Mouse (Mus musculus) left cerebral cortex, postnatal 25 days (tissue): Measurements from ENCODE around the gene Serpina3m. TPM values are rescaled to one million over a fixed set of nuclear protein-coding genes. Genes with fewer than 3 reads are reported as not detected.
"Not testable (repeated sequence)": the region's sequence is repeated elsewhere in the genome, so short reads cannot be mapped to it uniquely, and the experiment has no call there.

Experiments used
- DNase-seq, 2 experiments: peaks; one replicate each; pipeline ENCODE4 v3.0.0; 2022; ENCODE audit warnings: low spot score in 2 of 2, mixed read lengths in 1 of 2
- intact Hi-C: fragments of 180-260 bp; cut with DNase I; formaldehyde crosslinking; loops from one replicate; pipeline ENCODE4 v1.15.1; 2025
- total RNA-seq, 2 experiments: library from RNA; stranded (reverse); gene quantifications; 2 replicates each; pipeline ENCODE4 v1.2.3; 2021

Gene Serpina3m
- total RNA-seq: under 1 TPM in 1 of 2 experiments, not detected in 1; 0.25 TPM

- DNase-seq, intact Hi-C loops: not testable (repeated sequence)
Measured at GRCm38 (mm10) chr12:104338226-104338625, at the start of gene Serpina3m, which contains the start of gene Serpina3k. TSS of gene Serpina3m (plus strand) at chr12:104338486. TSS of gene Serpina3k (plus strand) at chr12:104338486.

GRCm38 (mm10) chr12:104289872-104290271 is 48.4 kb upstream of the Serpina3m start:
- intact Hi-C loops: no loop called here
- no peak for DNase-seq

GRCm38 (mm10) chr12:104293963-104294362 is 44.3 kb upstream of the Serpina3m start:
- intact Hi-C loops: no loop called here
- DNase-seq: peak in 1 of 2 experiments; percentile 60

DNA sequence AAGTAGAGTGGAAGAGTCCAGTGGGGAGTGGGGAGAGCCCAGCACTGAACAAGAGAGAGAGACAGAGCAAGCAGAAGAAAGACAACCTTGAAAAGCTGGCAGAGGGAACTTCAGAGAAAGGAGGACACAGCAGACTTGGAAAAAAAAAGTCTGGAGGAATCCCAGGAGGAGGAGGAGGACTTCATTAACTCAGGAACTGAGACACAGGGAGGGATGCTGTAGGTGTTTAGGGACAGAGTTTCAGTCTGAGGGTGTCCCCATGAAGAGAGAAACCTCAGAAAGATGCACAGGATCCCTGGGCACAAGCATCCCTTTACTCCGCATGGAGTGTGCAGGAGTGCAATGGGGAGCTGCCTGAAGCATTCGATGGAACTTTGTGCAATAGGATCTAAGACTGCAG is 40.2 kb upstream of the Serpina3m start:
- DNase-seq: peak in 1 of 2 experiments; percentile 76
- intact Hi-C loops: no loop called here

GRCm38 (mm10) chr12:104305991-104306390 is 32.3 kb upstream of the Serpina3m start:
- intact Hi-C loops: no loop called here
- DNase-seq: no peak

DNA sequence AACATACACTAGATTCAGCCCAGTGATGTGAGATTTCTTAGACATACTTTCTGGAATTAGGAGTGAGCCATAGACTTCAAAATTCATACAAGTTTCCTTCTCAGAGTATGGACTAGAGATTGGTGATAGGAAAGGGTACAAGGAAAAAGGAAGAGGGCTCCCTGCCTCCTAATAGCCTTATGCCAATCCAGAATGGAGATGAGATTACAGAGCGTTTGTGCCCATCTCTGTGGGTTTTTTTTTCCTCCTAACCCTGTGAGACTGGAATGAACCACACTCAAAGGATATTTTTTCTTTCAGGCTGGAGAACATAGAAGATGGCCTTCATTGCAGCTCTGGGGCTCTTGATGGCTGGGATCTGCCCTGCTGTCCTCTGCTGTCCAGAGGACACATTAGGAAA is 24.0 kb upstream of the Serpina3m start, which contains the start of gene Serpina3j:
Gene Serpina3j, plus strand, starts transcription at position 301 of the 400 bp plus-strand sequence.
- no peak for DNase-seq
- intact Hi-C loops: no loop called here

- intact Hi-C loops: no loop called here
- DNase-seq: no peak
Measured at GRCm38 (mm10) chr12:104322454-104322853, 15.8 kb upstream of the Serpina3m start.

DNA sequence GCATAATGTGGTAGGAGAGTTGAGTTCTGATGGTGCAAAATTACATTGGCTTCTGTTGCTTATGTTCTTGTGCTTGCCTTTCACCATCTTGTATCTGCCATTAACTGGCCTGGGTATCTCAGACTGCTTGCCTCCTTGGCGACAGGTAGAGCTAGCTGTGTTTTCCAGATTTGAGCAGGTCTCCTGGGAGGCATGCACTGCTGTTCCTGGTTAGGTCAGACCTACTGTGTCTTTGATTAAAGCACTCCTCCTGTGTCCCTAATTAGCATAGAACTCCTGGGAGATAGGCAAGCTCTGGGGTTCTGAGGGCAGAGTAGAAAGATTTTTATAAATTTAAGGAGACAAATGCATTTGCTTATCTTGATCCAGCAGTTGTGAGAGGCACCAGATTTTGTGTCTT is 6.6 kb upstream of the Serpina3m start:
- no peak for DNase-seq
- intact Hi-C loops: no loop called here

DNA sequence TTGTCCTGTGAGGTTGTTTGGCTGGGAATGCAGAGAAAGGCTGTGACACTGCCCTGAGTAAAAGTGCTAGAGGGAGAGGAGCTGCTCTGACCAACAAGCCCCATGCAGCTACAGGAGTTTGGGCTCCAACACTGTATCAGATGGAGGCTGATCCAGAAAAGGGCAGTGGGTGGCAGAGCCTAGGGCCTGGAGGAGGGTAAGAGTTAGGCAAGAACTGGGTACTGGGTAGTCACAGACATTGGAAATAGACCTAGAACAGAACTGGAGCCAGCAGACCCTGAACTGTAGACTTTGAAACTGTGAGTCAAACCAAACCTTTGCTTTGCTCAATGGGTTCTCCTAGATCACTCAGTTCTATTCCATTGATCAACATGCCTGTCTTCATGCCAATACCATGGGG is 1.4 kb upstream of the Serpina3m start:
- intact Hi-C loops, DNase-seq: not testable (repeated sequence)

GRCm38 (mm10) chr12:104338705-104339104 is 419 bp downstream of the Serpina3m start:
- DNase-seq: no peak
- intact Hi-C loops: no loop called here

DNA sequence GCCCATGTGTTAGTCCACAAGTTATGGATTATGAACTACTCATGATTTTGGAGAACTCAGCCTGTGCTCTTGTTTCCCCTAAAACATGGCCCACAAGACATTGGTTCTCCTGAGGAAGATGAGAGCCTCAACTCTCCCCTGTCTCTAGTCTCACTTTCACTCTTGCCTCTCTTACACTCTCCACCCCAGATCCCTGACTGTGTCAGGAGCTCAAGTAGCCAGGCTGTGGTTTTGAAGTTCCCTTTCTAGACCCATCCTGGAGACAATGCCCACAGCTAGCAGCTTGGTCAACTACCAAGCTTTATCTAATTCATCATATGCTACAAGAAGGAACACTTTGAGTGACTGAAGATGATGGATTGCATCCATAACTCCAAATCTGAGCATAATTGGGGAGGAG is 4.2 kb downstream of the Serpina3m start:
- DNase-seq, intact Hi-C loops: not testable (repeated sequence)

- no peak for DNase-seq
- intact Hi-C loops: no loop called here
Measured at GRCm38 (mm10) chr12:104345181-104345580, 6.9 kb downstream of the Serpina3m start.

- no peak for DNase-seq
- intact Hi-C loops: no loop called here
Measured at GRCm38 (mm10) chr12:104345707-104346106, 7.4 kb downstream of the Serpina3m start.

GRCm38 (mm10) chr12:104347091-104347490 is 8.8 kb downstream of the Serpina3m start:
- intact Hi-C loops: no loop called here
- no peak for DNase-seq

- intact Hi-C loops: loop anchor here (2.0 kb wide), 1 partner anchor 67 kb away; no protein-coding TSS in a partner anchor
- peak; percentile 35 to 66 for DNase-seq
Measured at GRCm38 (mm10) chr12:104351812-104352211, 13.5 kb downstream of the Serpina3m start.

DNA sequence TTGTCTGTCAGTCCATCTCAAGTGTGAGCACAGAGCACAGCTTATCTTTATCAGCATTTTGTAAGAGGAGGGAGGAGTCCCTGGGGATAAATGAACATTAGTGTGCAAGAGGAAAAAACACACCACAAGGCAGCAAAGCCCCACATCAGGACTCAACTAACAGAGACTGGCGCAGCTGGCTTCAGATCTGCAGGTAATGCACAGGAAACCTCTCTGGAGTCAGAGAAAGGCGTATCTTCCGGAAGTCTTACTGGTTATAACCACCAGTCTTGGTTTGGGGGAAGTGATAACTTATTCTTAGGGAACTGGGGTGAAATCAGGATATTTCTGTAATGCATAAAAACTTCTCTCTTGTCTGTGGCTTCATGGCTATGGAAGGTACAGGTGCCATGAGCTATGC is 17.7 kb downstream of the Serpina3m start:
- intact Hi-C loops: no loop called here
- DNase-seq: no peak

GRCm38 (mm10) chr12:104369986-104370385 is 31.7 kb downstream of the Serpina3m start:
- intact Hi-C loops: no loop called here
- DNase-seq: no peak

DNA sequence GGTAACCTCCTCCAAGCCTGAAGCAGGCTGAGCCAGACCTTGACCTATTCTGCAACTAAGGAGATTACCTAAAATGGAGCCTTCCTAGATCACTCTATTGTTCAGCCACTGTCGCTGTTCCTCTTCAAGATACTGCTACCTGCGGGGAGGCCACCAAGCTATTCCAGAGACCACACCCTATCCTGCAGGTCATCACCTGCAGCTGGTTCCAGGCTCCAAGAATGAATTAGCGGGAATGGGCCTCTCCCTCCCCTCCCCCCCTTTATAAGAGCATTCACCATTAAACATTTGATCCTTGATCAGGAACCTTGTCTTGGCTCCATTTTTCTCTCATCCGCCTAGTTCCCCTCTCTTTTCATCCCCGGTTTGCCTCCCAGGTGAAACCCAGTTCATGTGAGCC is 38.9 kb downstream of the Serpina3m start:
- intact Hi-C loops: not testable (repeated sequence)

GRCm38 (mm10) chr12:104378351-104378750 is 40.1 kb downstream of the Serpina3m start:
- intact Hi-C loops: not testable (repeated sequence)

More for the DNA sequence above, 38.9 kb downstream of the Serpina3m start:
- DNase-seq: not testable (repeated sequence)

DNA sequence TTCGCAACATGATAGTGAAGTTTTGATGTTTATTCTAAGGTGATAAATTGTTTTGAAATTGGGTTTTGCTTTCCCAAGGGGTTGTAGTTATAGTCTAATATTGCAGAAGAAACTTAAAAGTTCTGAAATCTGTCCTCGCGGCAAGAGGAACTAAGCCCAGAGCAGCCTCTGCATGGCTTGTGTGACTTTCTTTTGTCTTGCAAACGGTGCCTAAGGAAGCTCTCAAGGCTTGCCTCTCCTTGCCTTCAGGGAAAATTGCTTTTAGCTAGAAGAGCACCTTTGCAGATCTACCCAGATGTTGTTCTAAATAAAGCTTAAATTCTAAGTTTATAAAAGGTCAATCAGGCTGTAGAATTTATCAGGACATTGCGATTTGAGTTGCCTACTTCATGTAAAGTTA is 40.5 kb downstream of the Serpina3m start:
- intact Hi-C loops, DNase-seq: not testable (repeated sequence)

More at GRCm38 (mm10) chr12:104378351-104378750, 40.1 kb downstream of the Serpina3m start:
- DNase-seq: not testable (repeated sequence)

GRCm38 (mm10) chr12:104379856-104380255 is 41.6 kb downstream of the Serpina3m start:
- intact Hi-C loops: no loop called here
- DNase-seq: no peak
